Mouse (Mus musculus) left cerebral cortex, adult 9 months (tissue): Measurements from ENCODE around the gene Kitl.

Experiments
- DNase-seq, 2 experiments: peaks; one replicate each; pipeline ENCODE4 v3.0.0; 2022; ENCODE audit warnings: low spot score in 2 of 2

Kitl gene

DNA sequence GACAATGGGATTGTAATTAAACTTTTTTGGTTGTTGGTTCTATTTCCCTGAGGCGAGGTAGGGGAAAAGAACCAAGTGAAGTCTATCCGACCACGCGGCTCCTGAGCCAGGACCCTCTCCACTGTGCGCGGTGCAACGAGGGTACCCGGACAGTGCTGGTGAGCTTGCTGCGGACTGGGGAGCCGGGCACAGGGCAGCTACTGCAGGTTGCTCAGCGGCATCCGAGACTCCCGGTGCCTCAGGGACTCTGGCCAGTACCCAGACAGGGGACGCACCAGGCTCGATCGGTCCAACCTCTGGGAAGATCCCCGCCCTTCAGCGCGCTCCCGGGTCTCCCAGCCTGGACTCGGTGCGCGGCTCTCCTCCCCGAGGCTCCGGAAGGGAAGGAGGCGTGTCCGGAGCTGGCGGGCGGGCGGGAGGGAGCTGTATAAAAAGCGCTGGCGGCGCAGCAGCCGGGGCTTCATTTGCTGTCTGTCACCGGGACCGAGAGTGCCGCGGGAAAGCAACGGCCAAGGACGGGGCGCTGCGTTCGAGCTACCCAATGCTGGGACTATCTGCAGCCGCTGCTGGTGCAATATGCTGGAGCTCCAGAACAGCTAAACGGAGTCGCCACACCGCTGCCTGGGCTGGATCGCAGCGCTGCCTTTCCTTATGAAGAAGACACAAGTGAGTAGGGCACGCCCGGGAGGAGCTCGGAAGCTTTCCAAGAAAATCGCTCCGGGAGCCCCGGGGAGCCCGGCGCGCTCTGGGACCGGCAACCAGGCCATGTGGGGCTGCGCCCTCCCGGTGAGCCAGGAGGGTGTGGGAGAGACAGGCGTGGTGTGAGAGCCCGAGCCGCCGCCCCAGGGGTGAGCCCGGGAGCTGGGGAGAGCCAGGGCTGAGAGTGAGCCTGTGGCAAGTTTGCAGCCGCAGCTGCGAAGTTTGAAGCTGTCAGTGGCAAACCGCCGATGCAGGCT, at the start of gene Kitl:
Gene Kitl, plus strand, starts transcription at position 261 of the 956 bp plus-strand sequence.
- DNase-seq = peak in 1 of 2 experiments; percentile 52

DNA sequence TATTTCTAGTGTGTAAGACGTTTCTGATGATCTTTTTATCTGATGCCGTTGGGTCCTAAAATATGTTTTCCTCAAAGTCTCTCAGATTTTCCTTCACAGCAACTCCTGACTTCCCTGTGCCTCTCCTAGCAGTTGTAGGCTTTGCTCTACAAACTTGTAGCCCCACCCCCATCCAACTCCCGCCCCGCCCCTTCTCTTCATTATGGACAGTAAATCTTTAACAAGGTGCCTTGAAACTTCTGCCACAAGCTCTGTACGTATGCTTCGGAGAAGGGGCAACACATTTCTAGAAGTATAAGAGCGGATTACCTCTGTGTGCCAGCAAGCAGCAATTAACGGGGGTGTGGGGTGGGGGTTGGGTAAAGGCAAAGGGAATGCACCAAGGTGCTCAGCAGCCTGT, 42.6 kb upstream of the Kitl start:
- no peak for DNase-seq

DNA sequence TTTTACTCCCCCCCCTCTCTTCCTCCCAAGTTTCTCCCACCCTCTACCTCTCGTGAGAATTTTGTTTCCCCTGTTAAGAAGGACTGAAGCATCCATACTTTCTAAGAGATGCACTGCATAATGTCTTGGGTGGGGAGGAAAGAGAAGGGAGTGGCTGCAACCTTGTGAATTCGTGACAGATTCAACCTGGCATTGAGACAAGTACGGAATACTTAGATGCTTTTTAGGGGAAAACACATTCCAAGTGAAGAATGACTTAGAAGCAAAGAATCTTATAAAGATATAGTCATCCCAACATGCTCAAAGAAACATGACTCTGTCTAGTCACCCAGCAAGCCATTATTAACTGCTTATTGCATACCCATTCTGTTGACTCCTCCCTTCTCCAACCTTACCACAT, 35.3 kb upstream of the Kitl start:
- DNase-seq = no peak

DNA sequence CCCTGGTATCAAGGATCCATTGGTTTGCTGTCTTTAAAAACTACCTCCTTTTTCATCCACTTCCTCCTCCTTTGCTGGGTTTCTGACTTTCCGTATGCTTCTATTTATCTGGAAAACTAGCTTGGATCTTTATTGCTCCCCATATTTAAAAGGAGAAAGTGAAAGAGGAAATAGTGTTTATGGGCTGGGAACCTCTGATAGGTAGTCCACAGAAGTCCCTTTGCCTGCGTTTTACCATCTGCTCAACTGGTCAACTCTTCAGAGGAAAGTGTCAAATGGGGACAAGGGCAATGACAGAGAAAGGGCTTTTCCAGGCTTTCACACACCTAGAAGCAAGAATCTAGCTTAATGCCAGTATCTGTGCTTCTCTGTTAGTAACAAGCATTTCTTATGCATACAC, 34.5 kb upstream of the Kitl start:
- no peak for DNase-seq

DNA sequence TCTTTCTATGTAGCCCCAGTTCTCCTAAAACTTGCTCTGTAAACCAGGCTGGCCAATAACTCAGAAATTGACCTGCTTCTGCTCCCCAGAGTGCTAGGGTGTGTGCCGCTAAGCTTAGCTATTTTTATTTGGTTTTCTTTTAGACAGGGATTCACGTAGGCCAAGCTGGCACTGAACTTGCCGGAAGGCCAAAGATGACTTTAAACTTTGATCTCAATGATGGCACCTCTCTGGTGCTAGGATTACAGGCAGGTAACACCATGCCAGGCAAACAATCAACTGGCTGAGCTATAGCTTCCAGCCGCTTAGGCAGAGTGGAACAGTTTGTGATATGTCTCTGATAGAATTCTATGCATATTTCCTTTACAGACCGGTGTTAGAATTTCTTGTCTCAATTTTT, 33.5 kb upstream of the Kitl start:
- DNase-seq = no peak

DNA sequence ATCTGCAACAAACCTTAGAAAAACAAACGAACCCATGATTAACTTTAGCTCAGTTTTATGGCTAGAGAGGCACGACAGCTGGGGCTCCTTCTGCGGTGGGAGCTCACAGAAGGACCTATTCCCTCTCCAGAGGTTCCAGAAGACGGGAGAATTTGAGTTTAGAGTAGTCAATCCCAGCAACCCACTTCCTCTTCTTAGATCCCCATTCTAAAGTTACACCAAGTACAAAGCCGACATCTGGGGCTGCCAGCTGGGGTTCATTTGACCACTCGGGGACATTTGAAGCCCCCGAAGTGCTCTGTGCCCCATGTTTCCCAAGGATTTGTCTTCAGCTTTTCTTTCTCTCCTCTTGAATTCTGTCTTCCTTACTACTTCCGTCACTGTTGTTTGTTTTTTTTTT, 28.7 kb upstream of the Kitl start:
- DNase-seq = no peak

DNA sequence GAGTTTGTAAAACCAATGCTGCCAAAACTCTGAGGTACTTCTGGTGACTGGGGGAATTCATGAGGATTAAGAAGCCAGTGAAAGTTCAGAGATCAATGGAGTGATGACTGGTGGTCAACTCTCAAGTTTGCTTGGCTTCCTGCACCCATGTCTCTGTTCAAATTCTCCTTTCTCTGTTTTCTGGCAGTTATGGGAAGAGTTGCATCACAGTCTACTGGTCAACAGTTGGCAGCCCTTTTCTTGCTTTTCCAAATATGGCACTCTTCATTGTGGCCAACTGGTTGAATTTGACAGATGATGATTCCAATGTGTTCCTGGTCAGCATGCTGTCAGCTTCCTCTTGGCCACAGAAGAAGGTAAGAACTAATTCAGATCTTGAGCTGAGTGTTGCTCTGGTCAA, 25.7 kb upstream of the Kitl start:
- no peak for DNase-seq

DNA sequence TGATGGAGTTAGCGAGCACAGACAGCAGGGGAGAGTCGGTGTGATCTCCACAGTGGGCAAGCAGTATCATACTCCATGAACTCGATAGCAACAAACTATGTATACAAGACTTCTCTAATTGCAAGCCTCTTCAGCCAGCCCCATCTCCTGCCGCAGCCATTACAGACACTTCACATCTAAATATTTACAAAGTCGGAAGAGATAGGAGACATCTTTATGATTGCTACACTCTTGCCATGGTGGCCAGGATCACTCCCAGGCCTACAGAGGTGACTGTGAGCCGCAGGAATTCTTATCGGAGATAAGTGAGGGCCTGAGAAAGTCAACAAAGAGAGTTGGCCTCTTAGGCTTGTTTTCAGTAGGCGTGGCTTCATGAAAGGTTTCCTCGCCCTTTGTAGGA, 23.3 kb upstream of the Kitl start:
- DNase-seq = no peak

DNA sequence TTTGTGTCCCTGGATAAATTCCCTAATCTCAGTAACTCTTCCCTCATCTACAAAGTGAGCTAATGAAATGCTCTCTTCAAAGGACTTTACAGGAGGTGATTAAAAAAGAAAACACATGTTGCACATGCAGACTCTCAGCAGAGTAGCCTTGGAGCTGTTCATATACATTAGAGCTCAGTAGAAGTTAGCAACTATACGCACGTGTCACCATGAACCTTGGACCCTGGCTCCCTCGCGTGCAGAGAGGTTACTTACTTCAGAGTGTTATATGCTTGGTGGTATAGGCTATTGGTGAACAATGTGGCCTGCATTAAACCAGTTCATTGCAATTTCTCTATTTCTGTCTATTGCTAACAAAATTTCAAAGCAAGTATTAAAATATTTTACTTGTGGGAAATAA, 14.0 kb upstream of the Kitl start:
- no peak for DNase-seq

DNA sequence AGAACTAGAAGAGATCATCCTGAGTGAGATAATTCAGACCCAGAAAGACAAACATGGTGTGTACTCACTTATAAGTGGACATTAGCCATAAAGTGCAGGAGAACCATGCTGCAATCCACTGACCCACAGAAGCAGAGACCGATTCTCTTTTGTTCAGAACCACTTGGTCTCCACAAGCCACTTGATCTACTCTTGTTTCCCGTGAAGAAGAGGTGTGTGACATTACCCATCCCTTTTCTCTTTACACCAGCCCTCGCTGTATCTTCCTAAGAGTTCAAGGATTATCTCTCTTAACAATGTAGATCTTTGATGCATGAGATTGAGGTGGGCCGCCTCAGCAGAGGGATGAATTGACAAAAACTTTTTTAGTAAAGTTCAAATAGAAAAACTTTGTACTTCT, 11.6 kb upstream of the Kitl start:
- DNase-seq = no peak

DNA sequence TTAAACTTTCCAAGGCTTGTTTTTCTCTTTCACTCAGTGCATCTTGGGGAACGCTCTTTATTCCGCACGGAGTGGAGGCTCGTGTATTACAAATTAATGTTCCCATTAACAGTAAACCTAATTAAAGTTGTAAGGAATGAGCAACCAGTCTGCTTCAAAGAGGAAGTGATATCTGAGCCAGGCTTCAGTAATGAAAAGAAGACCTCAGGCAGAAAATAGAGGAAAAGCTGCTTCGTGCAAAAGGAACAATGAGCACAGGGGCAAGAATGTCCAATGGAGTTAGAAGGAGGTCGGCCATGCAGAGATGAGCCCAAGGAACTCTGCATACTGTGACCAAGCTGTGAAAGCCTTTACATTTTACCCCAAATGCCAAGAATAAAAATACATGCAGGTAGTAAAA, 5.7 kb upstream of the Kitl start:
- DNase-seq = no peak

DNA sequence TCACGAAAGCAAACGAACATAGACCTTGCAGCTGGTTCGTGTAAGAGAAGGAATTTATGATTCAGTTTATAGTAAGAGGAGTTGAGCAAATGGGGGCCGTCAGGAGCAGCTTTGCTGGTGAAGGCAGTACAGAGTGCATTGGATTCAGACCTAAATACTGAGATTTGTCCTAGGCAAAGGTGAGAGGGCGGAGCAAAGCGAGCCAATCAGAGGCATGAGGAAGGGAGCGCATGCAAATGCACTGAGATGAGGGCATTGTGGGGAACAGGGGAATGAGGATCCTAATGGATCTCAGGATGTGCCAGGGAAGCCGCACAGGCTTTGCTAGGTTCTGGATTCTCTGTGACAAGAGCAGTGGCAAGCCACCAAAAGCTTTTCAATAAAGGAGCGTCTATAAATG, 5.1 kb upstream of the Kitl start:
- DNase-seq = no peak

DNA sequence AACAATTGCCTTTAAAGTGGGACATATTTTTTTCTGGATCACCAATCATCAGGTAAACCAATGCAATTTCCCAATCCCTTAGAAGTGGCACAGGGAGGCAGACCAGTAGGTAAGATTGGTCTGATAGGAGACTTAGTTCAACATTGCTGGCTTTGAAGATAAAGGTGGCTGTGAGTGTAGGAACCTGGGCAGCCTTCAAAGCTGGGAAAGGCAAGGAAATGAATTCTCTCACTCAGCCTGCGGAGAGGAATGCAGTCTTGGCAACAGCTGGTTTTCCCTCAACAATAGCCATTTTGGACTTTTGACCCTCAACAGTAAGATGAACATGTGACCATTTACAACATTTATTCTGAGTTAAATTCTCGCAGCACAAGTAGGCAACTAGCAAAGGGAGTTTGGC, 1.3 kb upstream of the Kitl start:
- no peak for DNase-seq

DNA sequence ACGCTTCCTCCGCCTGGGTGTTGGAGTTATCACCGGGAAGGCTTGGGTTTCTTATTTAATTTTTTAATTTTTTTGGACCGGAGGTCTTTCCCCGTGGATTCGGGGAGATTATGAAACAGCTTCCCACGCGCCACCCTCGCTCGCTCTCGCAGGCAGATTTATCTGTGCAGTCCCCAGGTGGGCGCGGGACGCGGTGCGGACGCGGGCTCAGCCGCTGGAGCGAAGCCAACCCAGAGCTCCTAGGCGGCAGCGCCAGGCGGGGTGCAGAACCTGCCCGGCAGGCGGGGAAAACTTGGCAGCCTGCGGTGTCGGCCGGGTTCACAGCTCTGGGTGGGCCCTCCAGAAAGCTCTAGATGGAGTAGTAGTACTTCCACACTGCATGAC, 888 bp downstream of the Kitl start:
- DNase-seq = peak; percentile 51 to 80

DNA sequence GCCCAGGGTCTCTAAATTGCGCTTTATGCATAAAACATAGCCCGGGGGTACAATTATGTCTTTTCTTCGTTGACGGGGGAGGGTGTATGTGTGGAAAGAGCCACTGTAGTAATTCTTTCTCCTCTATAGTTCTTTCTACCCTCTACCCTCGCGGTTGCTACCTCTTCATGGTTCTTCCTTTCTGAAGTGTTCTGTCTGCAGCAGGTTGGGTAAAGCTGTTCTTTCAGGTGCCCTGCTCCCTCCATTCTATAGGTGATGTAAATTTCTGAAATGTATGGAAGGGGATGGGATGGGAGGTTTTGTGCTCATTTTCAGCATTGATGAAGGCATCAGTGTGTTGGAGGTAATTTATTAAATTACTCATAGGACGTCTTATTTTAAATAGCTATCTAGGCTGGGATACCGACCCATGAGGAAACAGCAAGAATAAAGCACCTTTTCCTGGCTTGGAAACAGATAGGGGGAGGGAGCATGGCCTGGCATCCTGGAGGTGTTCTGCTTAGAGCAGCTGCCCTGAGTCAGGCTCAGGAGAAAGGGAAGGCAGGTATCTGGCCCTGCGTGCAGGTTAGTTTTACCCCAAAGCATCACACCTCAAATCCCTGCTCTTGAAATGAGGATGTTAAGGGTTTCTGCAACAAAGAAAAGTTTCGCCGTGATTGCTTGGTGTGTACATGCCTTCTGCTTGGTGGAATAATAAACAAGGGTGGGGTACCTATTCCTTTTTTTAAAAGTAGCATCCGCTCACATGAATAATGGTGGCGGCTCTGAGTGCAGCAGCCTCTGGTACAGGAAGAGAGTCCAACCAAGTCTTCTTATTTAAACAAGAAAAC, 1.7 kb downstream of the Kitl start:
- DNase-seq = no peak

DNA sequence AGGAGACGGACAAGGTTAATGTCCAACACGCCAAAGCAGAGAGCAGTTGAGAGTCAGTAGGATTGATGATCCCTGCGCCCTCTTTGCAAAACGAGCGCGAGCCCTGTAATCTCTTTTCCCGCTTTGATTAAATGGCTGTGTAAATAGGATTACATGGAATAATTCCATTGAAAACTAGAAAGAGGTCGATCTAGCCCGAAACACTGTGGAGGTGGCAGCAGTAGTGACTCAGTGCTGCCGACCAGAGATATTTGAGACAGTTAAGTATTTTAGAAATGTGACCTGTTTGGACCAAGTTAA, 2.3 kb downstream of the Kitl start:
- no peak for DNase-seq

DNA sequence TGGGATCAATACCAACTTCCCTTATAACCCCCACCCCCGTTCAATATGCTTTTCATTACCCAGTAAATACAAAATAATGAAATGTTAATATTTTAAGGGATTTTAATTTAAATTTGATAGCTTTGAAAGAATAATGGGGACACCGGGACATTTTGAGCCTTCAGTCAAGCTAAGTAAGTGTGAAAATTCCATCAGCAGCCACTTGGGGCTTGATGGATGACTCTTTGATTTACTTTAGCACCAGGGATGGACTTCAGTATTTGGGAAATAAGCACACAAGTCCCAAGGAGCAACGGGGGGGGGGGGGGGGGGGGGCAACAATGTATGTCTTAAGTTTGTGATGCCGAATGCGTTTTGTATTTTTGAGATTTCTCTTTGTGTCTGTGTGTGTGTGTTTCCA, 3.1 kb downstream of the Kitl start:
- DNase-seq = no peak

DNA sequence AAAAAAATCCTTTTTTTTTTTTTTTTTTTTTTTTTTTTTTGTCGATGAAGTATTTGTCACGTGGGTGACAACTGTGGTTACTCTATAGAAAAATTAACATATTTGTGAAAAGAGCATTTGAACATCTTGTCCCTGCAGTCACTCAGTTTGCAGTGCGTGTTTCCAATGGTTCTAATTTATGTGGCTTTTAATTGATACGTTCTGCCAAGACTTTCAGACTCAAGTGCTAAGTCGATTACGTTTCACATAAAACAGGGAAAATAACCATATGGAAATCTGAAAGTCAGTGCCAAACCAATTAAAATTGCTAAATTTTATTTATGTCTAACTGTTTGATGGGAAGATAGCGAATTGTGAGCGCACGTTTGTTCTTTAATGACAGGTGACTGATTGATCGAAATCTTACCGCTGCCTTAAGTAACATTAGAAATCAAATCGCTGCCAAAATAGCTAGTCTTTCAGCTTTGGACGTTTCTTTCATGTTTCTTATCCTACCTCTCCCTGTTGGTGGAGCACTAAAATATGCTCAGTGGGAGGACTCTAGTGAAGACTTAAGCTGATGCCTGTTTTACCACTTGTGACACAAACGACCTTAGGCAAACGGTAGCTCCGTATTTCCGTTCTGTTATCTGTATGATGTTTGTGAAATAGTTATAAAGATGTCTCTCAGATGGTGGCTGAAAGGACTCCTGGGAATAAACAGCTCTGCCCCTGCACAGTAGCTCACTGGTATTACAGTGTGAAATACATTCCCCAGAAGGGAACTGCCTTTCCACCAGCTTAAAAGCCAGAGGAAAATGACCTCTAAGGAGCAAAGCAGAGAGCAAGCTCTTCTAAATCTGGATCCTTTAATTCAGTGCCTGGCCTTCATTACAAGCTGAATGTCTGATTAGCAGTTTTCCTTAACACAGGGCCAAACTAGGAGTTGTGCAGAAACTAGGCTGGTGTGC, 4.1 kb downstream of the Kitl start:
- DNase-seq = no peak

DNA sequence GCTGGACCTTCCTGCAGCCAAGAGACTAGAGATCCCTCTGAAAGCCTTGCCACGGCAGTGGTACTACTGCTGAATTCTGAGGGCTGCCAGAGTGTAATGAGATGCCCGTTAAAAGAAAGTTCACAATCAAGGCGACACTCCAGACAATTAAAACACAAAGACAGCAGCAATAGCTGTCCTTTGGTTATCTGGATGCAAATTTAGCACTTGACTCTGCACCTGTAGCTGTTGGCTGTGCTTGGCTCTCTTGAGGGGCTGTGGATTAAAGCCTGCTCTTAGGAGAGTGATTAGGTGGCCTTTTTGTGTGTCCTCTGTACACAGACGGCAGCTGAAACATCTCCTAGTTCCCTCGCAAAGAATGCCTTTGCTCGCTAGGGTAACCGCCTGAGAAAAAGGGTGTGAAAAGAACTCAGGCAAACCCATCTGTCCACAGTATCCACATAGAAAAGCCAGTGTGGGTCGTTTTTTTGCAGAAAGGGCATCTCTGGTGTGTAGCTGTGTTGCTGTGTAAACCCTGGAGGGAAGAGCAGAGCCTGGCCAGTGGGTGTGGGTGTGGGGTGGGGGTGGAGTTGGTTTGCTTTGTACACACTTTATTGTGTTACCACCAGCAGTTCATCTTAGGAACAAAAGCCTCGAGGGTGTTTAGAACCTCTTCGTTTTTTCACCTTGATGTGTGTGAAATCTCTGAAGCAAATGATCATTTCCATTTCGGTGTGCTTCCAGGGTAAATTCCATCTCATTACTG, 6.8 kb downstream of the Kitl start:
- no peak for DNase-seq

DNA sequence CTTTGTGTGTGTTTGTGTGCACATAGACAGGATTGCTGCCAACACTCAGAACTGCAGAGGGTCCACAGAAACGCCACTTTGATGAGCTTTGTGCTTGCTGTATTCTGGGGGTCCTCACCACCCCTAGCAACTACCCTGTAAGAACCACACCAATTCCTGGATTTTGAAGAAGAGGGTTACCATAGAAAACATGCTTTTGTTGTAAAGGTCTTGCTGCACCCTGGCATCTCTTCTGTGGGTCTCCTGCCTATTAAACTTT, 7.3 kb downstream of the Kitl start:
- DNase-seq = no peak

DNA sequence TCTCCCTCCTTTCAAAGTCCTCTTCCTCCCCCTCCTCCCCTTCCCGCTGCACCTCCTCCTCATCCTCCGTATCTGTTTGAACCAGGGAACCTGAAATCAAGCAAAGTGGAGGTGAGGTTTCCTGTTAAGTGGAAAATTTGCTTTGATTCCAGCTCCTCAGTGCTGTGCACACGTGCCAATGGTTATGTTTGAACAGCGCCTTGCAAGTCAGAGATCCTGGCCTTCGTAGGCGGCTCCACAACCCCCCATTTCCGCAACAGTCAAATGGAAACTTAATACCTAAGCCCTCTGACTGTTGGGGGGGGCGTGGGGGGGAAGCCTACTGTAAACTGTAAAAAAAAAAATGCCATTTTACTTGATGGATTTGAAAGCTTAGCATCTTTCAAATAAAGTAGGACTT, 10.2 kb downstream of the Kitl start:
- DNase-seq = no peak

DNA sequence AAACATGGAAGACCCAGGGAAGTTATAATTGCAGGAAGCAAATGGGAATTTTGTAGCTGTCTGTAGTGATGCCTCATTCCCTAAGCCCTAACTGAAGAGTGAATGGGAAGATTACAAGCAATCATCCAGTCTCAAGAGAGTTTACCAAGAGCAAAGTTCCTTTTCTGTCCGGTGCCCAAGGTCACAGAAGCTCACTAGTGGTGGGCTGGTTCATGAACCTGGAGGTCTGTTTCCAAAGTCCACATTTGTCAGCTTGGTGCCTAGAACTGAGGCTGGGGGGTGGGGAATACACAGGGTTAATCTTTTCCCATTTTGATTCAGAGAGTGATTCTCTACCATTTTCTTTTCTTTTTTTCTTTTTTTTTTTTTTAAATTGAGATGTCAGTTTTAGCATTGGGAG, 11.3 kb downstream of the Kitl start:
- DNase-seq = no peak
